Mouse (Mus musculus): ENCODE results near the gene Wdr12.
"Not testable (repeated sequence)": the region's sequence is repeated elsewhere in the genome, so short reads cannot be mapped to it uniquely, and the experiment has no call there.

Gene Wdr12

GRCm38 (mm10) chr1:60098024-60098781 is at the start of gene Wdr12, which contains the start of gene Carf:
Gene Wdr12, minus strand, starts transcription at chr1:60098645.
Gene Carf, plus strand, starts transcription at chr1:60098247.
- peak; percentile 95 for DNase-seq

DNA sequence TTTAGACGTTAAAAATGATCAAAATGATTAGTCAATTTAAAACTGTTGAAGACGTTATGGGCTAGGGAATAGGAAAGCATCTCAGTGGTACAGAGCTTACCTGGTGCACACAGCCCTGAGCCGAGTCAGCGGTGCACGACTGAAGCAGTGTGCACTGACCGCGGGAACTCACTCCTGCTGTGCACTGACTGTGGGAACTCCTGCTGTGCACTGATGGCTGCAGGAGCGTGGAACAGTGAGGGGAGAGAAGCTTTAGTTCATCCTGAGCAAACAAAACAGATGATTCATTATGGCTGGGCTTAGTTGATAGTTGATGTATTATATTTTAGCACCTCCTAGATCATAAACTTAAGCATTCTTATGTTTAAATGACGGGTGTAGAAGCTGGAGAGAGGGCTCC is 38.9 kb upstream of the Wdr12 start:
- DNase-seq, result no peak

DNA sequence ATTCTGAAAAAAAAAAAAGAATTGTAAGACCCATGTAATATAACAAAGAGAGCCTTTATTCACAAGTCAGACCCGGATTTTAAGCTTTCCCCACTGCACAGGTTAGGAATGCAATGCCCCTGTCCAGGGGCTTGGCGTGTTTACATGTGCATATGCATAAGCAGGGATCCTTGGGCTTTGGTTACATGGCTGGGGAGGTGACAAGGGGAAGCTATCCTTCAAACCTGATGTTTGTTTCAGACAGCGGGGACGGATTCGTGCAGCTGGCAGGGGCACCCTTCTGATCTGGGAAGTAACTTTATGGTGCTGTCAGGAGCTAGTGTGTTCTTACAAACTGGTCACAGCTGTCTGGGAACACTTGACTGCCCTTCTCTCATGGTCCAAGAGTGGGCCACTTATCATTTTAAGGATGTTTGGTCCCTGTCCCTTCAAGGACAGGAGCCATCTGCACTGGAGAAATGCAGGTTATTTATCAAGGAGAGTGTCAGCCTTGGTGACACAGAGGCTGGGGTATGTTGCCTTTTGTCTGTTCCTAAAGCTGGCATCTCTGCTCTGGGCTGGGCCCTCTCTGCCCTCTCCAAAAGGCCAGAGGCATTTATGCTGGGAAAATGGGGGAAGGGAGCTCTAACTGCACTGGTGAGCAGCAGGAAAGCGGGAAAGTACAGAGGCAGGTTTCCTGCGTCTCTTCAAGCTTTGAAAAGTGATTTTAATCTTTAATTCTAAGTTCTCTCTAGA is 19.4 kb upstream of the Wdr12 start:
- no peak for DNase-seq

- no peak for DNase-seq
These were observed 6.1 kb upstream of the Wdr12 start for GRCm38 (mm10) chr1:60104582-60104981.

- no peak for DNase-seq
These were observed 394 bp upstream of the Wdr12 start for GRCm38 (mm10) chr1:60098839-60099238.

GRCm38 (mm10) chr1:60097277-60098023 is 995 bp downstream of the Wdr12 start:
- peak; percentile 68 for DNase-seq

- DNase-seq, result no peak
These were observed 1.7 kb downstream of the Wdr12 start for GRCm38 (mm10) chr1:60096572-60097276.

- DNase-seq, result no peak
These were observed 22.0 kb downstream of the Wdr12 start for GRCm38 (mm10) chr1:60076411-60076810.

DNA sequence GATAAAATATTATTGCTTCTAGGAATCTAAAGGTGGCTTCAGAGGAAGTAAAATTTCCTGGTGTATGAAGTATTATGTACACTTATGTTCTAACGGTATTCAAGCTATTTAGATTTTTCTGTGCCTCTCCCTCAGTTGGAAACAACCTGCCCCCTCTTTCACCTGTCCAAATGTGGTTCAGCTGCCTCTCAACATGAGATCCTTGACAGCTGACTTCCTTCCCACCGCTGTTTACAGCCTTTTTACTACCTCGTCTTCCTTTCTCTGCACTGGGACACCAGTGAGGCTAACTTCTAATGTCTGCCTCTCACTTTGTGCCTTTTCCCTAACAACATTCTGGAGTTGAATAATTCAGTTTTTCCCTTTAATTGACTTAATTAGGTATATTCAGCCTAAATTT is 22.9 kb downstream of the Wdr12 start:
- DNase-seq, result no peak

- DNase-seq, result no peak
These were observed 23.5 kb downstream of the Wdr12 start for GRCm38 (mm10) chr1:60074935-60075334.

- DNase-seq, result not testable (repeated sequence)
These were observed 27.7 kb downstream of the Wdr12 start for GRCm38 (mm10) chr1:60070725-60071124.

- DNase-seq, result no peak
These were observed 42.1 kb downstream of the Wdr12 start for GRCm38 (mm10) chr1:60056310-60056709.

- DNase-seq, result no peak
These were observed 43.8 kb downstream of the Wdr12 start for GRCm38 (mm10) chr1:60054659-60055058.

DNA sequence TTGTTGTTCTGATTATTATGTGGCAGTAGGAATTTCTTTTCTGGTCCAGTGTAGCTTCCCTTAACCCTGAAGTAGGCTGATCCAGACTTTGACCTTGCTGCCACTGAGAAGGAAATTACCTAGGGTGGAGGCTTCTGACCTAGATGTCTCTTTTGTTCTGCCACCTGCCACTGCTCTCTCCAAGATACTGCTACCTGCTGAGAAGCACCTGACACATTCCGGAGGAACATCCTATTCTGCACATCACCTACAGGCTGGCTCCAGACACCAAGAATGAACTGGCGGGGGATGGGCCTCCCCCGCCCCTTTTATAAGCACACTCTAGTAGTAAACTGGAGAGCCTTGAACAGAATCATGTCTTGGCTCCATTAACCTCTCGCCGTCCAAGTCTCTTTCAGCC is 51.0 kb downstream of the Wdr12 start:
- DNase-seq, result not testable (repeated sequence)

DNA sequence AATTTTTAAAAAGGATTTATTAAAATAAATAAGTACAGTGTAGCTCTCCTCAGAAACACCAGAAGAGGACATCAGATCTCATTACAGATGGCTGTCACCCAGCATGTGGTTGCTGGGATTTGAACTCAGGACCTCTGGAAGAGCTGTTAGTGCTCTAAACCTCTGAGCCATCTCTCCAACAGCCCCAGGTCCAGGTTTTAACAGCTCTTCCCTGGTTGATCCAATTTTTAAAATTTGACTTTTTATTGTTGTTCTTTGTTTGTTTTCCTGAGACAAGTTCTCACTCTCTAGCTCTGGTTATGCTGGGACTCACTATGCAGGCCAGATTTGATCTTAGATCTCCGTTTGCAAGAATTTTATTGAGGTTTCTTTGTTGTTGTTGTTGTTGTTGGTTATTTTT is 53.9 kb downstream of the Wdr12 start:
- DNase-seq, result no peak

- DNase-seq, result peak; percentile 8
These were observed 55.5 kb downstream of the Wdr12 start, which contains the start of gene Ica1l for GRCm38 (mm10) chr1:60042796-60043469. Gene Ica1l, minus strand, starts transcription at chr1:60043184.

- DNase-seq, result no peak
These were observed 56.0 kb downstream of the Wdr12 start for GRCm38 (mm10) chr1:60042398-60042795.

GRCm38 (mm10) chr1:60035044-60035443 is 63.4 kb downstream of the Wdr12 start:
- DNase-seq, result no peak
